Mouse (Mus musculus) c-Kit-positive CD71-negative TER-119-negative erythroid progenitor cells, embryonic 14.5 days (primary cell): ENCODE data around the gene Prr3.
A peak's percentile ranks its signal among the peaks of the same experiment; 100 is the strongest.
"Not testable (repeated sequence)": the region's sequence is repeated elsewhere in the genome, so short reads cannot be mapped to it uniquely, and the experiment has no call there.

ENCODE experiments used
- DNase-seq: peaks from one replicate; pipeline ENCODE4 v3.0.0-alpha.2; 2013; ENCODE audit warnings: low read depth

The Prr3 gene

DNA sequence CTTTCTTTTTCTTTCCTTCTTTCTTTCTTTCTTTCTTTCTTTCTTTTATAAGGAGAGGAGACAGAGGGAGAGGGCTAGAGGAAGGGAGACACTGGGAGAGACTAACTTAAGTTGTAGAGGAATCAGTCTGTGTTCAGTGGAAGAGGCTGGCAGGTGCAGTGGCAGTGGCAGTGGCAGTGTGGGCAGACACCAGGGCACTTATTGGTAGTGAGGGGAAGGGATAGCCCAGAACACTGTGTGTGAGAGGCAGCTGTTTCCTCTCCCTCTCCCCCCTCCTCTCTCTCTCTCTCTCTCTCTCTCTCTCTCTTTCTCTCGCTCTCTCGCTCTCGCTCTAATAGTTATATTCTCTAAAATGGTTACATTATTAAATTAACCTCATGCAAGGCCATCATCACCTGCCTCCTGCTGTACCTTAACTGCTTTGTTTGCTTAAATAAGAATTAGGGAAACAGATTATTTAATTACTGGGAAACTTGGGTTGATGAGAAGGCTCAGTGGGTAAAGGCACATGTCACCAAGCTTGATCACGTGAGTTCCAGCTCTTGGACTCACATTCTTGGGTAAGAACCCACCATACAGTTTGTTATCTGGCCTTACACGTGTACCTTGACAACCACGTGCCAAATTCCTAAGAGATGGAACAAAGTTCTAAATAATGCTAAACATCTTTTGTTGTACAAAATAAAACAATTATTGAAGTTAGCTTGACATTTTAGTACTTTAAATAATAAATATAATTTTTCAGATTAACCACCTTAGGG, 18.7 kb upstream of the Prr3 start:
- no peak for DNase-seq

DNA sequence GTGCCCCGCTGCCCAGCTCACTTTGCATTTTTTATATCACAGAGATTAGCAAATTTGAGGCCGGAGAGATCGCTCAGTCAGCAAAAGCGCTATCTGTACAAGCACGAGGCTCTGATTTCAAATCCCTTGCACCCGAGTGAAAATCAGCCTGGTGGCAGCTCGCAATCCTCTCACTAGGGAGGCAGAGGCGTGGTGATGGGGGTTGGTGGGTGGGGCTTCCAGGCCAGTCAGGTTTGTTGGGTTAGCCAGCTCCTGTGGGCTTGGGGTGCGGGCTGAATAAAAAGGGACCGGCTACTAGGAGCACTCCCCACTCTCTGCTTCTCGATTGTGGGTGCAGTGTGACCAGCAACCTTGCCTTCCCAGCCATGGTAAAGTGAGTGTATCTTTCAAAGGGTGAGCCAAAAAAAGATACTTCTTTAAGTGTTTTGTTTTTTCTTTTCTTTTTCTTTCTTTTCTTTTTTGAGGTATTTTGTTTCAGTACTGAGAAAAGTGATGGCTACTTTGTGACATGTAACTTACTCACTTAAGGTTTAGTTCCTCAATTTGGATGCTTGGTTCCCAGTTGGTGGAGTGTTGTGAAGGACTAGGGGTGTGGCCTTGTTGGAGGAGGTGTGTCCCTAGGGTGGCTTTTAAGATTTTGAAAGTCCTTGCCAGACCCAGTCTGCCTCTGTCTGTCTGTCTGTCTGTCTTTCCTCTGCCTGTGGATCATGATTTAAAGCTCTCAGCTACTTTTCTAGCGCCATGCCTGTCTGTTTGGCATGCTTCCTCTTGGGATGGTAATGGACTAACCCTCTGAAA, 17.9 kb upstream of the Prr3 start:
- DNase-seq: no peak

DNA sequence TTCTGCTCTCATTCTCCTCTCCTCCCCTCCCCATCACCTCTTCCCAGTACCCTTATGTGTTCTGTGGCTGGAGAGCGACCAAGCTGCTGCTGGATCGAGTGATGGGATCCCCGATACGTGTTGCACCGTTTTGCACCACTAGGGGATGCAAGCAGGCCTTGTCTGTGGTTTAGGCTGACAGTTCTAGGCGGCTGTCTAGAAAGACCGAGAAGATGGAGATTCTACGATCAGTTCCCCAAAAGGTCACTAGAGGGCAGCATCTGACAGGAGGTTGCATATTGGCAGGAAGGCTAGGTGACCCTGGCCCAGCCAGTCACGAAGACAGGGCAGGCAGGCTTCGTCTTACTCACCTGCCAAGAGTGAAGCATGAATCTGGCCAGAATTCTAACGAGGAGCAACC, 16.9 kb upstream of the Prr3 start:
- DNase-seq: peak; percentile 100

DNA sequence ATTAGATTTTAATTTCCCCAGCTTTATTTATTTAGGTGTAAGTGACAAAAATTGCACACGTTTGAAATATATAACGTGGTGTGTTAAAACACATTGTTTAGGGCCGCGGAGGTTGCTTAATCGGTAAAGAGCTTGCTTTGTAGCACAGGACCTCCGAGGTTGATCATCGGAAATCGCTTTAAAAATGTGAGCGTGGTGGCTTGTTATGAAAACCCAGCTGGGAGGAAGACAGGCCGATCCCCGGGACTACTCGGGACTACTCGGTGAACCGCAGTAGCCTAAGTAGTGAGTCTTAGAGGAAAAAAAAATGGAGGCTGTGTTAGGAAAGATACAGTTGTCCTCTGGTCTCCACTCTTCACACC, 14.8 kb upstream of the Prr3 start:
- DNase-seq: no peak

DNA sequence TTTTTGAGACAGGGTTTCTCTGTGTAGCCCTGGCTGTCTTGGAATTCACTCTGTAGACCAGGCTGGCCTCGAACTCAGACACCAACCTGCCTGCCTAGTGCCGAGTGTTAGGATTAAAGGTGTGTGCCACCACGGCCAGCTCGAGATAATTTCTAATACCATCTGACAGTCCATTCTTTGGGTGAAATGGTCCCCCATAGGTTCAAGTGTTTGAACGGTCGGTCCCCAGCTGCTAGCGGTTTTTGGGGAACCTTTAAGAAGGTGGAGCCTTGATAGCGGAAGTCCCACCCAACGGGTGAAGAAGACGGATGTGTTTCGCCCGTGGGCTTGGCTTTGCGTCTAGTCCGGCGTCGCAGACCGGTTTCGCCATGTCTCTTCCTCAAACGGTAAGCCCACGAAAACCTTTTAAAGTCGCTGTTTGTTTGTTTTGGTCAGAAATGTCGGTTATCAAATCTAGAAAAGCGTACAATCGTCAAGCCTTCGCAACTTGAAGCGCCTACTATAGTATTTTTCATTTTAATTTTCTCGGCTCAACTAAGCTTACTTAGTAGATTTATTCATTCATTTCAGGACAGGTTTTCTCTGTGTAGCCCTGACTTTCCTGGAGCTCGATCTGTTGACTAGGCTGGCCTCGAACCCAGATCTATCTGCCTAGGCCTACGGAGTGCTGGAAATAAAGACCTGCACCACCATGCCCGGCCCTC, 14.3 kb upstream of the Prr3 start:
- peak; percentile 83 for DNase-seq

DNA sequence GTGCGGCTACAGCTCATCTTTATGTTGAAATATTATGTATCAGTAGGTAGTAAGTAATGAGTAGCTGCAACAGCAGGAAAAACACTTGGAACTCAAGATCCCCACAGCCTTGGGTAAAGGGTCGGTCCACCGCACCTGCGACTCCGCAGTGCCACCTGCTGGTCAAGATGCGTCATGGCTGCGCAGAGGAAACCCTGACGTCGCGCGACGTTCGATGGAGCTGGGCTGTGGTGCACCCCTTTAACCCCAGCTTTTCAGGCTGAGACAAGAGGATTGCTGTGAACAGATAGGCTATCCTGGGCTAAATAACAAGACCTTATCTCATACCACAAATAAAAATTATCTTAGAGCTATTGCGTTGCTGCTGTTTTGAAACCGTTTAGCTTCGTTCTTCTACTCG, 13.6 kb upstream of the Prr3 start:
- peak; percentile 62 for DNase-seq

DNA sequence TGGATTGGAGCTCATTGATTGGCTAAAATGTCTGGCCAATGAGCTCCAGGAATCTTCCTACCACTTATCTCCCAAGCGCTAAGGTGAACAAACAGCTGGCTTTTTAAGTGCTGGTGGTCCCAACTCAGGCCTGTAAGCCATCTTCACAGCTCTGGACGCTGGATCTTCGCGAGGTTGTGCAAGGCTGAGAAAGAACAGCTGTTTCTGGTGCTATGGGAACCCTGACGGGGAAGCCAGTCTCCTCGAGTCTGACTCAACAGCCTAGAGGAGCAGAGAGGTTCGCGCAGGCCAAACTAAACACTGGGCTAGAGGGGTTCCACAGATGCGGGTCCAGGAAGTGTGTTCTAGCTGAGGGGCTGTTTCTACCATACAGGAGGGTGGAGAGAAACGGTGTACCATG, 11.7 kb upstream of the Prr3 start:
- DNase-seq: no peak

DNA sequence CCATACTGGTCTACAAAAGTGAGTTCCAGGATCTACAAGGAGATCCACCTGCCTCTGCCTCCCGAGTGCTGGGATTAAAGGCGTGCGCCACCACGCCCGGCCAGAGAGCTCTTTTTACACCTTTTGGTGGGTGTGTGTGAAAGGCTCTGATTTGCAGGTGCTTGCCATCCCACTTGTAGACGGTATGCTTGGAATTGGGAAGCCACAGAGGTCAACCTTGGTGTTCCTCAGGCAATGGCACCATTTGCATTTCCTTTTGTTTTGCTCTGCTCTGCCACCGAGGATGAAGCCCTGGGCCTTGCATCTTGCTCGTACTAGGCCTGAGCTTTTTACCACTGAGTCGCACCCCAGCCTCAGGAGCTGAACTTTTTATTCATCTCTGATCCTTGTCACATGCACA, 1.7 kb upstream of the Prr3 start:
- no peak for DNase-seq

DNA sequence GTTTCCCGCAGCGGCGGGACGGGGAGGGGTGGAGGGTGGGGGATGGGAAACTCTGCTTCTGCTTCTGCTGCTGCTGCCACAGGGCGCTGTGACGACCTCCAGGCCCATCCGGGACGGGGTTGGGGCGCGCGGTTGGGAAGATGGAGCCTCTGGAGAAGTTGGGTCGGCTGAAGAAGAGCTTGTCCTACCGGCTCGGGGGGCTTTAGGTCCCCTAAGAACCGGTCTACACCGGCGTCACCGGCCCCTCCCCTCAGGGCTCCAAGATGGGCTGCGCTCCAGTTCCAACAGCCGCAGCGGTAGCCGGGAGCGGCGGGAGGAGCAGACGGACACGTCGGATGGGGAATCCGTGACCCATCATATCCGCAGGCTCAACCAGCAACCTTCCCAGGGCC, 323 bp upstream of the Prr3 start:
- no peak for DNase-seq

DNA sequence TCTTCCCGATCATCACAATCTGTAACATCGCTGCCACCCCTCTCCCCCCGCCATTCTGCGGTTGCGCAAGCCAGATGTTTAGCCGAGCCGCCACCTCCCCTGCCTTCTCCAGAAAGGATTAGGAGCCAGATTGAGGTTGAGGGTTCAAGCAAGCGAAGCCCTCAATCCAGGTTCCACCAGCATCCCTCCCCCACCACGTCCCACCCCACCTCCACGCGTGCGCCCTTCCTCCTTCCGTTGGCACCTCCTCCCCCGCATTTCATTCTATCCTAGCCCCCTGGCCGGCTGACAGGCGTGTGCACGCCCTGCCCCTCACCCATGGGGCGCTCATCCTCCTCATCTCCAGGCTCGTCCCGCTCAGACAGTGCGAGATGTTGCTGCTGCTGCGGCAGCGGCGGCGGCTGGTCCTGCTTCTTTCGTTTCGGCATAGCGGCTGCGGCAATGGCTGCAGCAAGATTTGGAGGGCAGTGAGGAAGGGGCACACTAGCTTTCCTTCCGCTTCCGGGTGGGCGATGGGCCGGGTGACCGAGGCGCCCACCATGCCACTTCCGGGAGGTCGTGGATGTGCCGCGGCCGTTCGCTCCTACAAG, 1.1 kb downstream of the Prr3 start:
- DNase-seq: peak; percentile 66

DNA sequence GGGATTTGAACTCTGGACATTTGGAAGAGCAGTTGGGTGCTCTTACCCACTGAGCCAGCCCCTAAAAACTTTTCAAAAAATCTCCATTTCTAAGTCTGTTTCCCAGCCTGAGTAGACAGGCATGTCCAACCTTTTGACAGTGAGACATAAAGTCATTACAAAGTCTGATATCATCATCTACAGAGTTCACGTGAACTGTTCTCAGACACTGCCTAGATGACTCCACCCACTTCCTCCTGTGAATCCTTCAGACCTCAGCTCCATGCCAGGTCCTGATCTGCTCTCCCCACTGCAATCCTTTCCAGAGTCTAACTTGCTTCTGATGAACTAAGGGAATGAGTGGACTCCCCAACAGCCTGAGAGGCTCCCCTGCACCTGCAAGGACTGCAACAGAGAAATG, 7.9 kb downstream of the Prr3 start:
- DNase-seq: no peak

DNA sequence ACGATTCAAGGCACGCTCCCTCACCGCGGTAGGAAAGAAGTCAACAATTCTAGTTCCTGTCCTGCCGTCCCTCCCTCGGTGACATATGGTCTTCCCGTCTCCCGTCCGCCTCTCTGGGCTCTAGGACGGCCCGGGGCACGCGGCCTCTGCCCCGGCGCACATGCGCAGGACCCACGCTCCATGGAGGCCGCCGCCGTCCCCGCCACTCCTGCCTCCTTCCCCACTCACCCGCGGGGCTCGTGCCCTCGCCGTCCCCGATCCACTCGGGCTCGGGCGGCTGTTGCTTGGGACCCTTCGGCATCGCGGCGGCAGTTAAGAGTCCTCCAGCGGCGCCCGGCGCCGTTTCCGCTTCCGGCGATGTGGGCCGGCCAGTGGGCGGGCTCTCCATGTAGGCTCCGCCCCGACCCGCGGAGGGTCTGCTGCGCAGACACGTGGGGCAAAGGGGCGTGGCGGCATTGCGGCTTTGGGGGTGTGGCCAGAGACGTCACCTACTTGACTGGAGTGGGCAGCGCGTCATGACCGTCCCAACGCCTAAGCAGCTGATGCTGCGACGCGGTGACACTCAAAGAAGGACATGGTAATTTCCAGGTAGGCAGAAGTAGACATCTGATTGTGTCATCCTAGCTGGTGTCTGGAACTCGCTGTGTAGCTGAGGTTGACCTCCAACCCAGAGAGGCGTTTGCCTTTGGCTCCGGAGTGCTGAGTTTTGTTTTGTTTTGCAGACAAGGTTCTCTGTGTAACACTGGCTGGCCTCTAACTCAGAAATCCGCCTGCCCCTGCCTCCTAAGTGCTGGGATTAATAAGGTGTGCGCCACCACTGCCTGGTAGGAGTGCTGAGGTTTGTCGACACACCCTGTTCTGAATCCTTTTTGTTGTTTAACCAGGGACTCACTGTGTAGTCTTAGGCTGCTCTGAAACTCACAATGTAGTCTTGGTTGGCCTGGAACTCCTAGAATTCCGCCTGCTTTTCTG, 10.3 kb downstream of the Prr3 start, which contains the start of gene Abcf1:
Gene Abcf1 (minus strand): TSS at position 344 of the 972 bp plus-strand sequence.
- DNase-seq: peak; percentile 94

DNA sequence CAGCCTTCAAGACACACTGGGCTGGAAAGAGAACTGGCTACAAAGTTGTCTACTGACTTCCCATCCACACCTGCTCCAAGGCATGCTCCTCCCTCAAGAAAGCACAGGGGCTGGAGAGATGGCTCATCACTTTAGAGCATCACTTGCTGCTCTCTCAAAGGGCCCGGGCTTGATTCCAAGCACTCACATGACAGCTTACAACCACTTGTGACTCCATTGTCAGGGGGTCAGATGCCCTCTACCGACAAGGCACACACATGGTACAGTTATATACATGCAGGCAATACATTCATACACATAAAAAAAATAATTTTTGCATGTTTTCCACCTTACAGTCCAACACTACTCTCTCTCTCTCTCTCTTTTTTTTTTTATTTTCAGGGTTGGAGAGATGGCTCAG, 12.4 kb downstream of the Prr3 start:
- no peak for DNase-seq

DNA sequence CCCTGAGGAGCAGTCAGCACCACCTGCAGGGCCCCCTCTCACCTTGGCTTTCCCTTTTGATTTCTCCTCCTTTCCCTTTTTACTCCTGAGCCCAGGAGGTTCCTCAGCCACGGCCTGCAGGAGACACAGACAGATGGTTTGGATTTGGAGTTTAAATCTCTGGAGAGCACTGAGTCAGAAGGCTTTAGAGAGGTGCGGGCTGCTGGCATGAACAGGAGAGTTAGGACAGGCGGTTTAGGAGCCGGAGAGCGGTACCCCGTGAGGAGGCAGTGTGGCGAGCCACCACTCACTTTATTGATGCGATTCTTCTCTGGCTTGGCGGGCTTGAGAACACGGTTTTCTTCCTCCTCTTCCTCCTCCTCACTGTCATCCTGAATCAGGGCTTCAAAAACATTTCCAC, 16.8 kb downstream of the Prr3 start:
- no peak for DNase-seq

DNA sequence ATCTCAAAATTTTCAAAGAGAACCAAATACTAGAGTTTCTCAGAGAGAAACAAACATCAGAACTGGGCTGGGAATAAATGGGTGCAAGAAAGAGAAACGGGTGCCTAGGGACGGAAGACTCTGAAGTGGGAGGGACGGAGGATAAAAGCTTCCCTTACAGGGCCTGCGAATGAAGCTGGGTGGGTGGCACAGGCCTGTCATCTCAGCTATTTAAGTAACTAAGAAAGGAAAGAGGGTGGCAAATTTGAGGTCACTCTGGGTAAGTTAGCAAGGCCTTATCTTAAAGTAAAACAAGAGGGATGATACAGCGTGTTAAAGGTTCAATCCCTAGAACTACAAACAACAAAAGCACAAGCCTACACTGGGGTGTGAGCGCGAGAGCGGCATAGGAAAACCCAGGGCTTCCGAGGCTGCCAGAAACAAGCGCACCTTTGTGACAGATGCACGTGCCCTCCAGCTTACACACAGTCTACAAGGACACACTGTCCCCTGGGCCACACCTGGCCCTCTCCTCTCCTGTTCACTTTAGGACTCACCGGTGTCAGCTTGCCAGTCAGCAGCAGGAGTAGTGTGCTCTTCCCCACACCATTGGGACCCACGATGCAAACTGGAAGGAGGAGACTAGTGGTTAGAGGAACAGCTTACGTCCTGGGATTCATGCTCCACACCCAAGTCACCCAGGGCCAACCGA, 21.4 kb downstream of the Prr3 start:
- DNase-seq: no peak

DNA sequence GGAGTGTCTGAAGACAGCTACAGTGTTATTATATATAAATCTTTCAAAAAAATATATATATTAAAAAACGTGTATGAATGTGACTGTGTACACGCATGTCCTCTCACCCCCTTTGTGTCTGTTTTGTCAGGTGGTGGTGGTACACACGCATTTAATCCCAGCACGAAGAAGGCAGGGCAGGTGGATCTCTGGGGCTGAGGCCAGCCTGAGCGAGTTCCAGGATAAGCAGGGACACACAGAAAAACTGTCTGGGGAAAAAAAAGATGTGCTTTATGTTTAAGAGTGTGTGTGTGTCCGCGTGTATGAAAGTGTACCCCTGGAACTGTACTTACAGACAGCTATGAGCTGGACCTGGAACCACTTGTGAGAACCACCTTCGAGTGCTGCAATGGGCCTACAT, 25.4 kb downstream of the Prr3 start:
- DNase-seq: no peak

DNA sequence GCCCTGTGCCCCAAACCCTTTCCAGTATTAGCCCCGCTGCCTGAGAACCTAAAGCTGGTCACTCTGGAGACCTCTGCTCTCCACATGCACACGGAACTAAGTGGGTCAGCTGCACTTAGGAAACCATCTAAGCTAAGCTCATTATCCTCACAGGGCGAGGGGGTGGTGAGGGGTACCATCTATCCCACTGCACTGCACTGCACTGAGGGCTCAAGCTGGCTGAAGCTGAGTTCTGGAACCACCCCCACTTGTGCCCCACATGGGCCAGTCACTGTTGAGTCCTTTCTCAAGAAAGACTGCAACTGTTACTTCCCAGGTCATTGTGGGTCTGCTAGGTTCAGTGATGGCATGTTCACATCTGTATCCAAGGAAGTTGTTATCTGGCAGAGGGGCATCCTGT, 27.5 kb downstream of the Prr3 start:
- DNase-seq: not testable (repeated sequence)

DNA sequence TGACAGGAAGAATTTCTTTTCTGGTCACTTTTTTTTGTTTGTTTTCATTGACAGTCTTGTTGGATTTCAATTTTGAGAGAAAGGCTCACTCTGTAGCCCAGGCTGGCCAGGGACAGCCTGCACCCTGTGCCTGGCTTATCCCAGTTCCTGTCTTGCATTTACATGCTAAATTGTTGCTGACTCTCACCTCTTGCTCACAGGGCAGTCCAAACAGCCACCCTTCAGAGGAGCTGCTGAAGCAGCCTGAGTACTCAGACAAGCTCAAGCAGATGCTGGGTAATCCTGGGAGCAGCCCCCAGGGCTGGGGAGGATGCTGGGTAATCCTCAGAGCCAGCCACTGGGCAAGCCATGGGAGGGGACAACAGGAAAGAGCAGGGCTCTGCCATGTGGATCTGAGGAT, 29.1 kb downstream of the Prr3 start:
- not testable (repeated sequence) for DNase-seq

DNA sequence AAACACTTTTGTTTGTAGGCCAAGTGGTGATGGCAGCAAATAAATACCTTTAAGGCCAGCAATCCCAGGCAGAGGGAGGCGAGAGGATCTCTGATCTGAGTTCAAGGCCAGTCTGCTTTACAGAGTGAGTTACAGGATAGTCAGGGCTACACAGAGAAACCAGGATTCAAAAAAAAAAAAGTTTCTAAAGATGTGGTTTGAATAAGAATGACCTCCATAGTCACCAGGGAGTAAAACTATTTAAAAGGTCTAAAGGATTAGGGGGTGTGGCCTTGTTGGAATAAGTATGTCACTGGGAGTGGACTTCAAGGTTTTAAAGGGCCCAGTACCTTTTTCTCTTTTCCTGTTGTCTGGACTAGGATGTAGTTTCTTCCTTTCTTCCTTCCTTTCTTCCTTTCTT, 40.1 kb downstream of the Prr3 start:
- DNase-seq: no peak

DNA sequence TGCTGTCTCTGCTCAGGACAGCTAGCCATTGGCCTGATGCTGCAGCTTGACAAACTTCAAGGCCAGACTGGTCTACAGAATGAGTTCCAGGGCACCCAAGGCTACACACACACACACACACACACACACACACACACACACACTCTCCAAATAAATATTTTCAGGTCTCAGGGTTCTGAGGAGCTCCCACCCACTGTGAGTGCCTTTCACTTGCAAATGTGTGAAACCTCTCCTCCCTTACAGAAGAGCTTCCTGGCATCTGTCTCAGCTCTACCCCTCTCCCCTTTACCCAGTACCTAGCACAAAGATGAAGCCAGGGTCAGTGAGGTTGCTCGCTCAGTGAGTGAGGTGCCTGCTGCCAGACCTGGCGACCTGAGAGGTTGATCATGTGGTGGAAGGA, 40.9 kb downstream of the Prr3 start:
- no peak for DNase-seq
